Mouse (Mus musculus): ENCODE data around the gene Col1a1. TPM values are rescaled to one million over a fixed set of nuclear protein-coding genes. Genes with fewer than 3 reads are reported as not detected.

The Col1a1 gene
- polyA plus RNA-seq, 1 experiment from 2014 or later: 89.1 TPM

DNA sequence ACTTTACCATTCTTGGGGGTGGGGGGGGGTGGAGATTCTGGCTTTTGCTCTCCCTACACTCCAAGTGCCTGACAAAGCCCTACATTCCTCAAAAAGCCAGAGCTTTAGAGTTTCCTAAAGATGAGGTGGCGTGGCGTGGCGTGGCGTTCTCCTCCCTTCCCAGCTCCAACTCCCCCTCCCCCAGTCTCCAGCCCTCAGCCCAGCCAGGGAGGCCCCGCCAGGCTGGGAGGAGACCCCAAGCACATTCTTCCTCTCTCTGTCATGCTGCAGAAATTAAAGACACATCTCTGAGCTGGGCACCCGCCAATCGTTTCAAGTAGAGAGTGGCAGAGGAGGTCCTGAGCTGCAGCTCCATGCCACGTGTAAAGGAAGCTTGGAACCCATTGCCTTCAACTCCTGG, 2.4 kb upstream of the Col1a1 start:
- Histone ChIP-seq H3K27me3 (ENCODE audit: control insufficient read depth, insufficient read depth, low read depth, low read length) (peaks cover 53% of the 10 kb centered on the region), H3K4me3 (ENCODE audit: low read depth, low read length) (no peak overlapping the region), H3K4me2 (ENCODE audit: low read depth, low read length) (no peak overlapping the region), H3K27ac (ENCODE audit: low read length) (no peak overlapping the region), H3K9ac (ENCODE audit: low read depth, low read length) (no peak overlapping the region), H3K4me1 (ENCODE audit: control insufficient read depth, low read depth, low read length) (peaks cover 7% of the 10 kb centered on the region), H3K9me3 (replicated peaks; ENCODE audit: control insufficient read depth, low read length) (no peaks in the 10 kb centered on the region), H3K36me3 (ENCODE audit: control insufficient read depth, insufficient read depth) (no peaks in the 10 kb centered on the region)
- WGBS (ENCODE audit: insufficient replicate concordance): 28% methylated on average over 8 of the region's 8 CpGs
- ATAC-seq (ENCODE audit: low read depth): no peak

DNA sequence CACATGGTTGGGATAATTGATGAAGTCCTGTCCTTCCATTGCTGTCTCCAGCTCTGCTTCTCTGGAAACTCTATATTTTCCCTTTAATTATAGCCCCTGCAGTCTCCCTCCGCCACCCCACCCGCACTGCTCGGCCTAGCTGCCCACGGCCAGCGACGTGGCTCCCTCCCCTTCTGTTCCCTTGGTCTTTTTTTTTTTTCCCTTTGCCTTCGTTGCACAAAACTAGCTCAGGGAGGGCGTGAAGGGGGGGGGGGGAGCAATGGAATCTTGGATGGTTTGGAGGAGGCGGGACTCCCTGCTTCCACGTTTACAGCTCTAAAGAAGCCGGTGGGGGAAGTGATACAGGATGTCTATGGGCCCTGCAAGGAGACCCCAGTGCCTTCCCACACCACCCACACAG, 1.5 kb upstream of the Col1a1 start:
- H3K9ac ChIP-seq (ENCODE audit: low read depth, low read length): no peak overlapping the region
- no peak overlapping the region for H3K27ac ChIP-seq (ENCODE audit: low read length)

DNA sequence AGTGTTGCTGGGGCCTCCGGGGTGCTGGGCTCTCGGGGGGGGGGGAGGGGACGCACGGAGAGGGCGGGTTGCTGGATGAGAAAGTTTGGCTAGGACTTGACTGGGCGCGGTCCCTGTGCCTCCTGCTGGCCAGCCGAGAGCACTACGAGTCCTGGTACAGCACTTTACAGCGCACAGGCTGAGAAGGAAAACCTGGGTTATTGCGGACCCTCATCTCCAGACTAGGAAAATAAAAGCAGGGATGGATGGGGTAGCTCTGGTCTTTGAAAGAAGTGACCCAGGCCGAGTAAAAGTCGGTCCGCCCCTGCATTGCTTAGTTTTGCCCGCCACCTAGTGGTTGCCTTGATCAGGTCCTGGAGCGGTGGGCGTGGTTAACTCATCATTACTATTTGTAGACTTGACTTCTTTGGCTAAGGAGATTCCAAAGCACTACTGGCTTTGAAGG, 849 bp downstream of the Col1a1 start:
- H3K27ac ChIP-seq (ENCODE audit: low read length): no peak overlapping the region
- H3K4me1 ChIP-seq (ENCODE audit: control insufficient read depth, low read depth, low read length): peaks cover 2% of the 10 kb centered on the region
- peak overlapping the region; percentile 48 for H3K4me2 ChIP-seq (ENCODE audit: low read depth, low read length)
- H3K9ac ChIP-seq (ENCODE audit: low read depth, low read length): no peak overlapping the region
- WGBS (ENCODE audit: insufficient replicate concordance): under 1% methylated on average over 17 of the region's 17 CpGs
- H3K36me3 ChIP-seq (ENCODE audit: control insufficient read depth, insufficient read depth): no peaks in the 10 kb centered on the region
- H3K9me3 ChIP-seq (replicated peaks; ENCODE audit: control insufficient read depth, low read length): no peaks in the 10 kb centered on the region
- H3K4me3 ChIP-seq (ENCODE audit: low read depth, low read length): peak overlapping the region; percentile 23
- ATAC-seq (ENCODE audit: low read depth): peak; percentile 40; the same call in 1 of the 2 replicates
- H3K27me3 ChIP-seq (ENCODE audit: control insufficient read depth, insufficient read depth, low read depth, low read length): peaks cover 62% of the 10 kb centered on the region

More for the DNA sequence above, 1.5 kb upstream of the Col1a1 start:
- no peaks in the 10 kb centered on the region for H3K36me3 ChIP-seq (ENCODE audit: control insufficient read depth, insufficient read depth)
- H3K4me3 ChIP-seq (ENCODE audit: low read depth, low read length): no peak overlapping the region
- H3K4me1 ChIP-seq (ENCODE audit: control insufficient read depth, low read depth, low read length): peaks cover 2% of the 10 kb centered on the region
- WGBS (ENCODE audit: insufficient replicate concordance): 39% methylated on average over 11 of the region's 11 CpGs
- no peaks in the 10 kb centered on the region for H3K9me3 ChIP-seq (replicated peaks; ENCODE audit: control insufficient read depth, low read length)
- no peak for ATAC-seq (ENCODE audit: low read depth)
- H3K27me3 ChIP-seq (ENCODE audit: control insufficient read depth, insufficient read depth, low read depth, low read length): peaks cover 61% of the 10 kb centered on the region
- H3K4me2 ChIP-seq (ENCODE audit: low read depth, low read length): no peak overlapping the region

DNA sequence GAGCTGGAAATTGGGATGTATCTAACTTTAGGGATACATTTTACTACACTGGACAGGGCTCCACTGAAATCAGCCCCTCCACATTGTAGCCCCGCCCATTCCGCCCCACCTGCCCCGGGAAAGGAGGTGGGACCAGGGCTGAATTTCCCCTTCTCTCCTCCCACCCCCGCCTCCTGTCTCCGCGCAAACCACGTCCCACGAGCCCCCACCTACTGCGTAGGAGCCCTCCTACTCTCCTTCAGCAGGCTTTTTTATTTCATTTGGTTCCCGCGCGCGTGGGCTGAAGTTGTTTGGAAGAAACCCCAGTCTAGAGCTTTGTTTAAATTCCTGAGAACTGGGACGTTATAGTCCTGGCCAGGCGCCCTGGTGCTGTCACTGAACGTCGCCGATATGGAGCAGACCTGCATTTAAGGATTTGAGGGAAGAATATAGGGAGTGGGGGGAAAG, 1.3 kb downstream of the Col1a1 start:
- no peak overlapping the region for H3K27ac ChIP-seq (ENCODE audit: low read length)
- H3K4me3 ChIP-seq (ENCODE audit: low read depth, low read length): peak overlapping the region; percentile 33
- H3K4me2 ChIP-seq (ENCODE audit: low read depth, low read length): peak overlapping the region; percentile 44
- under 1% methylated on average over 18 of the region's 18 CpGs for WGBS (ENCODE audit: insufficient replicate concordance)
- no peaks in the 10 kb centered on the region for H3K36me3 ChIP-seq (ENCODE audit: control insufficient read depth, insufficient read depth)
- peaks cover 2% of the 10 kb centered on the region for H3K4me1 ChIP-seq (ENCODE audit: control insufficient read depth, low read depth, low read length)
- peak; percentile 45 for ATAC-seq (ENCODE audit: low read depth)
- peaks cover 61% of the 10 kb centered on the region for H3K27me3 ChIP-seq (ENCODE audit: control insufficient read depth, insufficient read depth, low read depth, low read length)
- H3K9ac ChIP-seq (ENCODE audit: low read depth, low read length): no peak overlapping the region
- H3K9me3 ChIP-seq (replicated peaks; ENCODE audit: control insufficient read depth, low read length): no peaks in the 10 kb centered on the region

DNA sequence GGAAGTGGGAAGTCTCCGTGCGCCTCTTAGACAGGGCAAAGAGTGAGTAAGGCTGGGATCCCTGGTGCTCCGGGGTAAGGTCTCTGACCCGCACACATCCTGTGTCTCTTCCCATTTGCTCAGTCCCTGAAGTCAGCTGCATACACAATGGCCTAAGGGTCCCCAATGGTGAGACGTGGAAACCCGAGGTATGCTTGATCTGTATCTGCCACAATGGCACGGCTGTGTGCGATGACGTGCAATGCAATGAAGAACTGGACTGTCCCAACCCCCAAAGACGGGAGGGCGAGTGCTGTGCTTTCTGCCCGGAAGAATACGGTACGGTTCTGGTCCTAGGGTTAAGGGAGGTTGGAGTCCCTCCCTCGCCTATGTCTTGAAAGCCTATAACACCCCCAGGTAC, 1.8 kb downstream of the Col1a1 start:
- Histone ChIP-seq H3K4me3 (ENCODE audit: low read depth, low read length) (peak overlapping the region; percentile 33), H3K27ac (ENCODE audit: low read length) (no peak overlapping the region), H3K9me3 (replicated peaks; ENCODE audit: control insufficient read depth, low read length) (no peaks in the 10 kb centered on the region), H3K4me2 (ENCODE audit: low read depth, low read length) (peak overlapping the region; percentile 44), H3K4me1 (ENCODE audit: control insufficient read depth, low read depth, low read length) (peaks cover 2% of the 10 kb centered on the region), H3K36me3 (ENCODE audit: control insufficient read depth, insufficient read depth) (no peaks in the 10 kb centered on the region), H3K9ac (ENCODE audit: low read depth, low read length) (no peak overlapping the region), H3K27me3 (ENCODE audit: control insufficient read depth, insufficient read depth, low read depth, low read length) (peaks cover 58% of the 10 kb centered on the region)
- 2% methylated on average over 15 of the region's 15 CpGs for WGBS (ENCODE audit: insufficient replicate concordance)
- ATAC-seq (ENCODE audit: low read depth): 0 out of 2 replicates have a peak, but pooled peaks have one; percentile 5

DNA sequence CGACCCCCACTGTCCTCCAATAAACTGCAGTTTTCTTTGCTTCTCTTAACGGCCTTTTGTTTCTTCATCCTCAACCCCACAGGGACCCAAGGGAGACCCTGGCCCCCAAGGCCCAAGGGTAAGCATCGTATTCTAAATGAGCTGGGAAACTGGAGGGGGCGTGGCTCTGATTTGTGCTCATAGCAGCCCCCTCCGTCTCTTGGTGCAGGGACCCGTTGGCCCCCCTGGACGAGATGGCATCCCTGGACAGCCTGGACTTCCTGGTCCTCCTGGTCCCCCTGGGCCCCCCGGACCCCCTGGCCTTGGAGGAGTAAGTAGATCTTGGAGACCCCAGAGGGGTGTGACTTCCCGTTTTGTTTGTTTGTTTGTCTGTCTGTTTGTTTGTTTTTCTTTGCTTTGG, 2.3 kb downstream of the Col1a1 start:
- no peak overlapping the region for H3K4me3 ChIP-seq (ENCODE audit: low read depth, low read length)
- peaks cover 53% of the 10 kb centered on the region for H3K27me3 ChIP-seq (ENCODE audit: control insufficient read depth, insufficient read depth, low read depth, low read length)
- no peak overlapping the region for H3K27ac ChIP-seq (ENCODE audit: low read length)
- no peak for ATAC-seq (ENCODE audit: low read depth)
- no peak overlapping the region for H3K4me2 ChIP-seq (ENCODE audit: low read depth, low read length)
- H3K9ac ChIP-seq (ENCODE audit: low read depth, low read length): no peak overlapping the region
- 24% methylated on average over 9 of the region's 9 CpGs for WGBS (ENCODE audit: insufficient replicate concordance)
- no peaks in the 10 kb centered on the region for H3K36me3 ChIP-seq (ENCODE audit: control insufficient read depth, insufficient read depth)
- no peaks in the 10 kb centered on the region for H3K9me3 ChIP-seq (replicated peaks; ENCODE audit: control insufficient read depth, low read length)
- H3K4me1 ChIP-seq (ENCODE audit: control insufficient read depth, low read depth, low read length): peaks cover 2% of the 10 kb centered on the region

DNA sequence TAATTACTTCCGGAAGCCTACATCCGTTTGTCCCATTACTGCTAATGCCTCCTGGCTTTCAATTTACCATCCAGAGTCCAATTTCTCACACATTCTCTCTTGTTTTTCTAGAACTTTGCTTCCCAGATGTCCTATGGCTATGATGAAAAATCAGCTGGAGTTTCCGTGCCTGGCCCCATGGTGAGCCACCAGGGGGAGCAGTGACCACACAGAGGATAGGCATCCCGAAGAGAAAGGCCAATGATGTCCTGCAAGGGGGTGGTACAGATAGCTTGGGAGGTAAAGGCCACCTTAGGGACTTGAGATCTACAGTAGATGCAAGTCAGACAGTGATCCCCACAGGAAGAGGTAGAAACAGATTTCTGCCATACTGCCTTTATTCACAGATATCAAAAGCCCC, 3.3 kb downstream of the Col1a1 start:
- no peak for ATAC-seq (ENCODE audit: low read depth)
- Histone ChIP-seq H3K36me3 (ENCODE audit: control insufficient read depth, insufficient read depth) (no peaks in the 10 kb centered on the region), H3K27me3 (ENCODE audit: control insufficient read depth, insufficient read depth, low read depth, low read length) (peaks cover 45% of the 10 kb centered on the region), H3K4me2 (ENCODE audit: low read depth, low read length) (no peak overlapping the region), H3K27ac (ENCODE audit: low read length) (no peak overlapping the region), H3K4me1 (ENCODE audit: control insufficient read depth, low read depth, low read length) (peaks cover 2% of the 10 kb centered on the region), H3K4me3 (ENCODE audit: low read depth, low read length) (no peak overlapping the region), H3K9ac (ENCODE audit: low read depth, low read length) (no peak overlapping the region), H3K9me3 (replicated peaks; ENCODE audit: control insufficient read depth, low read length) (no peaks in the 10 kb centered on the region)
- 16% methylated on average over 4 of the region's 4 CpGs for WGBS (ENCODE audit: insufficient replicate concordance)

DNA sequence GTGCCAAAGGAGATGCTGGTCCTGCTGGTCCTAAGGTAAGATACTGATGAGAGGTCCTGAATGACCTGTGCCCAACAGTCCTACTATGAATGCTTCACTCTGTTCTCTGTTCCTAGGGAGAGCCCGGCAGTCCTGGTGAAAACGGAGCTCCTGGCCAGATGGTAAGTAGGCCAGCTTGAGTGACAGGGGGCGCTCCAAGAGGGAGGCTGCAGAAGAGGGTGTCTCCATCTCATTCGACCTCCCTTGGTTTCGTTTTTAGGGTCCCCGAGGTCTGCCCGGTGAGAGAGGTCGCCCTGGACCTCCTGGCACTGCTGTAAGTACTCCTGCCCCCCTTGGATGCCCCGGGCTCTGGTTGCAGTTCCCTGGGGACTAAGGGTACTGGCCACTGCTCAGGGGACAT, 5.1 kb downstream of the Col1a1 start:
- Histone ChIP-seq H3K4me3 (ENCODE audit: low read depth, low read length) (no peak overlapping the region), H3K4me1 (ENCODE audit: control insufficient read depth, low read depth, low read length) (peaks cover 2% of the 10 kb centered on the region), H3K36me3 (ENCODE audit: control insufficient read depth, insufficient read depth) (no peaks in the 10 kb centered on the region), H3K9me3 (replicated peaks; ENCODE audit: control insufficient read depth, low read length) (no peaks in the 10 kb centered on the region), H3K9ac (ENCODE audit: low read depth, low read length) (no peak overlapping the region), H3K27ac (ENCODE audit: low read length) (no peak overlapping the region), H3K27me3 (ENCODE audit: control insufficient read depth, insufficient read depth, low read depth, low read length) (peaks cover 31% of the 10 kb centered on the region), H3K4me2 (ENCODE audit: low read depth, low read length) (no peak overlapping the region)
- ATAC-seq (ENCODE audit: low read depth): no peak
- WGBS (ENCODE audit: insufficient replicate concordance): 17% methylated on average over 9 of the region's 9 CpGs

DNA sequence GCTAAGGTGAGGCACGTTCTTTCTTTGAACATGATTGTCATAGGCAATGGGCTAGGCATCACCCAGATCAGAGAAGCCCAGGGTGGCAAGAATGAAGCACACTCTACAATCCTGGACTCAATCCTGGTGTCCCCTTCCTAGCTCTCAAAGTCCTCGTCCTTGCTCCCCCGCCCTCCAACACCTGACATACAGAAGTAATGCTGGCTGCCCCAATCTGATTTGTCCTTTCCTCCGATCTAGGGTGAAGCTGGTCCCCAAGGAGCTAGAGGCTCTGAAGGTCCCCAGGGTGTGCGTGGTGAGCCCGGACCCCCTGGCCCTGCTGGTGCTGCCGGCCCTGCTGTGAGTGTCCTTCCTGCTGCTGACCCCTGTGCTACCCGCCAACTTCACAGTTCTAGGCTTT, 5.8 kb downstream of the Col1a1 start:
- Histone ChIP-seq H3K4me2 (ENCODE audit: low read depth, low read length) (no peak overlapping the region), H3K27me3 (ENCODE audit: control insufficient read depth, insufficient read depth, low read depth, low read length) (peaks cover 24% of the 10 kb centered on the region), H3K36me3 (ENCODE audit: control insufficient read depth, insufficient read depth) (no peaks in the 10 kb centered on the region), H3K4me1 (ENCODE audit: control insufficient read depth, low read depth, low read length) (peaks cover 2% of the 10 kb centered on the region), H3K9me3 (replicated peaks; ENCODE audit: control insufficient read depth, low read length) (no peaks in the 10 kb centered on the region), H3K4me3 (ENCODE audit: low read depth, low read length) (no peak overlapping the region), H3K9ac (ENCODE audit: low read depth, low read length) (no peak overlapping the region), H3K27ac (ENCODE audit: low read length) (no peak overlapping the region)
- 69% methylated on average over 8 of the region's 8 CpGs for WGBS (ENCODE audit: insufficient replicate concordance)
- ATAC-seq (ENCODE audit: low read depth): no peak

Data from liver, embryonic 16.5 days (tissue).